Mouse (Mus musculus): Measurements from ENCODE around the gene Iqsec1.
A peak's percentile ranks its signal among the peaks of the same experiment; 100 is the strongest.

Iqsec1 gene

DNA sequence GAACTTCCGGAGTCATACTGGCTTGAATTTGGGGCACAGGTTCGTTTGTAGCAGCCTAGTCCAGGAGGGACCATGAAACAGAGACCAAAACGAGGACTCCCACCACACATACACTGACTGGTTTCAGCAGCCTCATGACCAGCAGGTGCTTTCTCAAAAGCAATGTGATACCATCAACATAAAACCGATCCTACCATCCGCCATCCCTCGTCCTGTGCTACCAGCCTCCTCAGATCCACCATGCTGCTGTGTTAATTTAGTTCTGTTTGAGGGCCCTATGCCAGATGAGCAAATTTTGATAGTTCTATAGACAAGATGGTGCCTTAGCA is 232.9 kb downstream of the Iqsec1 start:
- DNase-seq (ENCODE audit: low read depth, low spot score), result no peak

DNA sequence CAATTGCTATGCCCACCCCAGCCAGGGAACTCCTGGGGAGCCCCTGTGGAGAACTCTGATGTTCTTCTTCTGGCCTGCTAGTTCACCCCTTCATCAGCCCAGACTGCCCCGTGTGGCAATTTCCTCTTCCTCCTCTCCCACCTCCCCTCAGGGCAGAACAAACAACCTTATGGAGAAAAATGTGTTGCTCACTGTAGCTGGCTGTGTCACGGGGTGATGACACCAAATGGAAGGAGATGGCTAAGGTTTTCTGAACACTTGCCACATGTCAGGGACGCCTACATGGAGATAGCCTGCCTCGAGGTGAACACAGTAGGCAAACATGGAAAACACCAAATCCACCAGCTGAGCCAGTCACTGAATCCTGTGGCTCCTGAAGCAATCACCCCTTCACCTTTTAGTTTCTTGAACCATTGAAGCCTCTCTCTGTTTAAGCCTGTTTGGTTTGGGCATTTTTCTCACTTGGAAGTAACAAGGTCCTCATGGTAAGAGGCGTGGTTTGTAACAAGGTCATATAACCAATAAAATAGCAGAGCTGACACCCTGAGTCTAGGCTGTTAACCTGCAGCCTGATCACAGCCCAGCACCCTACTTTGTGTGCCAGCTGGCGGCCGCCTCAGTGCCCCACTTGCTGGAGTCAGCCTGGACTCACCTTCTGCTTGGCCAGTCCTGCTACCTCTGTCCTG is 233.4 kb downstream of the Iqsec1 start:
- DNase-seq (ENCODE audit: low read depth, low spot score), result no peak

DNA sequence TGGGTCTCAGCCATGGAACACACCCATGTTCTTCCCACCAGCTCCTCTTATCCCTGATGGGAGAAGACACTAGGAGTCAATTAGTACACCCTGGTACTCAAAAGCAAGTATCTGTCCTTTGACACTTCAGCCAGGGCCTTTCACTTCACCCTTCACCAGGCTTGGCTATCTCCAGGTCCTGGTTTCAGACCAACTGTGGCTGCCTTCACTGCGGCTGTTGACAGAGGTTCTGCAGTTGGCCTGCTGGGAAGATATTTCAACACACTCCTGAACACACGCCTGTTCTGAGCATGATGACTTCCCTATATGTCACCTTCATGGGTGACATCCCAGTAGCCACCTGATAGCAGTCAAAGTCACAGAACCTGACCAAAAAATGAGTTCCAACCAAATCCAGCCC is 234.4 kb downstream of the Iqsec1 start:
- DNase-seq (ENCODE audit: low read depth, low spot score), result no peak

DNA sequence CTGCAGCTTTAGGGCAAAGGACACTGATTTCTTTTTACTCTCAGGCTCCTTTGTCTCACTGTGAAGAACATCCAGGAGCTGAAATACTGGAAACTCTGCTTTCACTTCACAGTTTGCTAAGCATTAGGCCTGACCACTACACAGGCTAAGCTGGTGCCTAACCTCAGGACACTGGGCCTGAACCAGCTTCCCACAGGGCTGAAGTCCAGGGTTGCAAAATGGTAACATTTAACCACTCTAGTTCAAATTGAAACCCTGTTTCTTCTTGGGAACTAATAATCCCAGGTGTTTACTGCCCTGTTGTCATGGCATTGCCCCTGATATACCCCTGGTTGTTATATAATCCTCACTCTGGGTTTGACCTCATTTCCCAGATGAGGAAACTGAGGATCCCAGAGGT is 234.8 kb downstream of the Iqsec1 start:
- DNase-seq (ENCODE audit: low read depth, low spot score), result no peak

DNA sequence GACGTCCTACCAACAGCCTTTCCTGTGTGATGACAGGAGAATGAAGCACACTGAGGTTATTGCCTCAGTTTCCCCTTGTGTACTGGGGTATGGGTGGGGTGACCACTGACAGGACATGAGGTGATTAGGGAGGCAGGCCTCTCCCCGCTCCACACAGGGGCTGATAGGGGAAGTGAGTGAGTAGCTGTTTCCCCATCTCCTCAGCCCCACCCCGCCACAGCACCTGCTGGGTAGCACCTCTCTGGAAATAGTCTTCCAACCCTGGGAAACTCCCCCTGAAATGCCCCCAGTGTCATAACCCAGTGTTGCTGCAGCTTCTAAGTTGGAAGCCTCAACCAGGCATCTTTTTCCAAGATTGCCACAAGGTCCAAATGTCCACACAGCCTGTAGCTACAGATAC is 236.9 kb downstream of the Iqsec1 start:
- no peak for DNase-seq (ENCODE audit: low read depth, low spot score)

DNA sequence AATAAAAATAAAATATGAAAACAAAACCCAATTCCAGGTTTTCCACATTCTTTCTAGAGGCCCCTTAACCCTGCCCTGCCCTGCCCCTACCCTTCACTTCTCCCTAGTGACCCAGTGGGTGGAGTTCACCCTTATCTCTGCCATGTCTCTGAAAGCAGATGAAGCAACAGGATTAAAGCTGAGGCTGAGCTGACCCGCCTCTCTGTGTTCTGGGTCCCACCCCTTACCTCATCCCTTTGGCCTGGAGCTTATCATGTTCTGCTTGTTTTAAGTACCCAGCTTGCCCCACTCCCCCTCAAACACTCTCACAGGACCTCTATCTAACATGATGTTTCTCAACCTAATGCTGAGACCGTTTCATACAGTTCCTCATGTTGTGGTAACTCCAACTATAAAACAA is 238.4 kb downstream of the Iqsec1 start:
- no peak for DNase-seq (ENCODE audit: low read depth, low spot score)

DNA sequence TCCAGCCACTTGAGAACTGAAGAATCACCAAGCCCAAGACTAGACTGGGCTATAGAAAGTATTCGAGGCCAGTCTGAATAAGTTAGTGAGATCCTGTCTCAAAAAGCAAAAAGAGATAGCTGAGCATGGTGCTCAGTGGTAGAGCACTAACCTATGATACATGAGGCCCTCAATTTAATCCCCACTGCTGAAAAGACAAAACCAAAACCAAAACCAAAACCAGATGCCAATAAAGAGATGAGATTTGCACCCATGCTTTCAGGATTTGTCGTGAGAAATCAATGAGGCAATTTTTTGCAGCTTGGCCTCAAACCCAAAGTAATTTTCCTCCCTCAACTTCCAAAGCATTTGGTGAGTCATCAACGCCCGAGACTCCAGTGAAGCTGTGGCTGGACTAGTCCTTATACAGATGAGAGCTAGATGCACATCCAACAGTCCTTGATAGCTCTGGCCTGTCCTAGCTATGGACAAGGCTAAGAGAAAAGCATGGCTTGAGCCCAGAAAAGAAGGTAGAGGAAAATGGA is 239.0 kb downstream of the Iqsec1 start:
- DNase-seq (ENCODE audit: low read depth, low spot score), result no peak

DNA sequence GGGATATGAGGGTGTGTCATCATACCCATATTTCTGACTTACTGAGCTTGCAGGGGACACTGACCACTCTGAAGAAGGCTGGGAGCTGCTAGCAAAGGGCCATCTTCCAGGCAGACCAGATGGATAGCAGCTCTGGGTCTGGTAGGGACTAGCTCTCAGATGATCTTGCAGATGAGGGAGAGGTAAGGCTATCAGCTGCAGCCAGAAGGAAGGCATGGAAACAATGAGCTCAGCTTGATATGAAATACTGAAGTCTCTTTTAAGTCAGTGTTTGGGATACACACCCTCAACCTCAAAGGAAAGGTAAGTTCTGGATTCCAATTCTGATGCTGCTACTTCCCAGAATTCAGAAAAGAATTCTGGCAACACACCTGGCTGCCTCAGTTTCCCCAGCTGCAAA is 239.5 kb downstream of the Iqsec1 start:
- DNase-seq (ENCODE audit: low read depth, low spot score), result no peak

DNA sequence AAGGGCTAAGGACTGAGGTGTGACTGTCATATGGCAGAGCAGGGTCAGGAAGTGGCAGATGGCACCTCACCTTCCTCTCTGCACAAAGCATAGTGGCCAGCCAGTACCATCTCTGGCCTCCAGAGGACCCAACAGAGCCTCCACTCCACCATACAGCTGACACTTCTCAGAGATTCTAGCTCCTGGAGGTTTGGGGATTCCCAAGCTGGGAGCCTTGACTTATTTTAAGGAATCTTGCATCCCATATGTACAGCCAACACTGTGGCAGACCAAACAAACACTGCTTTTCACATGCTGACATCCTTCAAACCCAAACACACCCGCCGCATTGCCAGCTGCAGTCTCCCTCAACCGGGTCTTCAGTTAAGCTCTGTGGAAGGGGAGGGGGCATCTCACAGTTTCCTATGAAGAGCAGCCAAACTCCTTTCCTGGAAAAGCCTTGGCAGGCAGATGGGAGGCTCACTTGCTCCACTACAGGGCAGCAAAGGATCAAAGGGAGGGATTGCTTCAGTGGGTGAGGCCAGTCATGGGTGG is 242.1 kb downstream of the Iqsec1 start:
- DNase-seq (ENCODE audit: low read depth, low spot score), result no peak

DNA sequence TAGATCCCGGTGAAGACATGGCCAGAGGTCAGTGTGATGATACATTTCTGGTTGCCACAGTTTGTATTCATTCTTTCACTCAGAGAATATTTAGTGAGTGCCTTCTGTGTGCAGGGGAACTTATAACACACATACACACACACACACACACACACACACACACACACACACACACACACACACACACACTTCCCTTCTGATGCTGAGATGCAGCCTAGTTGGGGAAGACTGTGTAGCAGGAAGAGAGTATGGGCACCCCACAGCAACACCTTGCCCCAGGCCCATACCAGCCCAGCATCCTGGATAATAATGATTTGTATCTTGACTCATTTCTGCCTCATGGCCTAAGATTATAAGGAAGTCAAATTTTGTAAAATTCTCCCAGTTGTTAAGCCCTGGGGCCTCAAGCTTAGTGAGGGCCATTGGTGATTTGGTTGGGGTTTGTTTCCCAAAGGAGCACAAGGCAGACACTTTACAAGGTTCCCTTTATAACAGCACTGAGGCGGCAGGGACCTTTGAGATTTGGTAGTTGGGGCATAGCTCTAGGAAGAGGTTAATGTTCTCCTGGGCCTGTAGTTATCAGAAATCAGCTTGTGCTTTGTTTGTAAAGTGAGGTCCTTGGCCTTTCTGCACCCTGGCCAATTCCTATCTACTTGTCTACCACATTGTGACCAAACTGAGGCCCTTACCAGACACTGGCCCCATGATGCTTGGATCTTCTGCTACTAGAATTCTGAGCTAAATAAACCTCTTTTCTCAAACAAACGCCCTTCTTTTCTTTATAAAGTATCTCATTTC is 242.9 kb downstream of the Iqsec1 start:
- no peak for DNase-seq (ENCODE audit: low read depth, low spot score)

DNA sequence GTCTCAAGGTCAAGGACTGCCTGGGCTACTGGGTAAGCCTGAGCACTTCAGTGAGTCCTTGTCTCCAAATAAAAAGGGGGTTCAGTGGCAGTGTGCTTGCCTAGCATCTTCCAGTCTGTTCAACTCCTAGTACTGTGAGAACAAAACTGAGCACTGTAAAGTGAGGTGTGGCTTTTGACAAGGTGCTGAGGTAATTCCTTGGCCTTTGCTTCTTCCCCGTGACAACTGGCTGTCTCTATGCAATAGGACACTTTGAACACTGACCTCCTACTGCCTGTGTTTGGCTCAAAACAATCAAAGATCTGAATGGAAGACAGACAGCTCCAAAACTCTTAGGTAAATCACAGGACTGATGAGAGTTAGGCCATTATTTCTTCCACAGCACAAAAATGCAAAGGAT is 246.0 kb downstream of the Iqsec1 start:
- no peak for DNase-seq (ENCODE audit: low read depth, low spot score)

DNA sequence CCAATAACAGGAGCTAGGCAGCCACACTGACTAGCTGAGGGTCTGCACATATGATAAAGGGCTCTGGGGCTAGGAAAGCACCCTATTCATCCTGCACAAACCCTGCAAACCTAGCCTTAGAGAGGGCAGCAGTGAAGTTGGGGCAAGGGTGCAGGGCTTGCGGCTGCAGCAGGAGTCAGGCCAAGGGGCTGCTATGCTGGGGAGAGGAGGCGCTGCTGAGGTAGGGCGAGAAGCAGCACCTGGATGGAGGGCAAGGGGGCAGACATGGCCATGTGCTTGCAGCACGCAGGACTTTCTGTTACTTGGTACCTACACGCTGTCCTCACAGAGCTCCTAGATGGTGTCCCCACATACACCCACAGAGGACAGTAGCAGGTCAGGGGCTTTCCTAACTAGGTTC is 246.8 kb downstream of the Iqsec1 start:
- DNase-seq (ENCODE audit: low read depth, low spot score), result no peak

DNA sequence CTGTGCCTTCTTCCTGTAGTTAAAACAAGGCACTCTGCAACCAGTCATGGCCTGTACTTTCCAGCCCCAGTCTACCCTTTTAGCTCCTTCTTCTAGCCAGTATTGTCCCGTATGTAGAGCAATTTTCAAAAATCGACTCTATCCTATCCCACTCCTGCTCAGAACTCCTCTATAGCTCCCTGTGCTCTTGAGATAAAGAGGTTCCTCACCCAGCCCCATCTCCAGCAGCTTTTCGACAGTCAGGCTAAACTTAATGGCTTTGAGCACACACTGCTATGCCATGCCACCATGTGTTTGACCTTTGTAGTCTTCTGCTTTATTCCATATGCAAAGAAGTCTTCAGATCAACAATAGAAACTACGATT is 247.4 kb downstream of the Iqsec1 start:
- DNase-seq (ENCODE audit: low read depth, low spot score), result no peak

DNA sequence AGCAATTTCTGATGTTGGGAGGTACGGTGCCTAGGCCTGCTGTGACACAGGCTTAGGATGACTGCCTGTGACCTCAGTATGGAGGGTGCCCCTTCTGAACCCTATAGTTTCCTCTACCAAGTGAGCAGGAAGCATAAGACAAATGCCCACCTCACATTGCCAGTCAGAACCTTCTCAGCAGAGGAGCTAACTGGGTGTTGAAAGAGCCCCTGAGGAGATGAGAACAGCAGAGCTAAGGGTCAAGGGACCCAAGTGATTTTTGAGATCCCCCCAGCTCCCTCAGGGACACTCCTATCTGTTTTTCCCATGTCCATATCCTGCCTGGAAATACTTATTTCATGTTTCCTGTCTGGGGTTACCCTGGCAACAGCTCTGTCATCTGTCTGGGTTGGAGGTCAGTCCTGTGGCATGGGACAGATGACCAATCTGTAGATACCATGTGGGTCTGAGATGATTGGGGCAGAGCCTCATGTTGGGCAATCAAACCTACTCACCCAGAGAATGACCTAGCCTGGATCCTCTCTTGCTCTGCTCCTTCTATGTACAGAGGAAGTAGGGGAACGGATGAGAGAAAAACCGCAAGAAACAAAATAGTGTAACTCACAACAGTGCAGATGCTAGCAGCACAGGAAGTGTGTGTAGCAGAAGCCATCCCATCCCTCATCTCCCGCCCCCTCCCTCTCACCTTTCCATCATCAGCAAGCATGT is 248.0 kb downstream of the Iqsec1 start:
- no peak for DNase-seq (ENCODE audit: low read depth, low spot score)

DNA sequence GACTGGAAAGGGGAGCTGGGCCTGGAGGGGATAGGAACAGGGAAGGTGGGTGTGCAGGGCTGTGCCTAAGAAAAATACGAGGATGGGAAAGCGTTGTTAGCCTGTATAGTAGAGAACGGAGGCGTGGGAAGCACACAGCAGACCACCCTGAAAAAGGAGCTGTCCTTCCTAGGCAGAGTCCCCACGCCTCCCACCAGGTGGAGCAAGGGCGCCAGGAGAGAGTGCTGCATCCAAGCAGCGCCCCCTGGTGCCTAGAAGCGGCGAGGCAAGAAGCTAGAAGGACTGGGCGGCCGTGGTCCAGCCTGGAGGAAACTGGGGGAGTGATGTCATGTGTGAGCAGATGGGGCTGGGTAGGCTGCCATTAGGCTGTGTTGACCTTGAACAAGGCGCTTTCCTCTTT is 251.1 kb downstream of the Iqsec1 start:
- DNase-seq (ENCODE audit: low read depth, low spot score), result peak; percentile 96

DNA sequence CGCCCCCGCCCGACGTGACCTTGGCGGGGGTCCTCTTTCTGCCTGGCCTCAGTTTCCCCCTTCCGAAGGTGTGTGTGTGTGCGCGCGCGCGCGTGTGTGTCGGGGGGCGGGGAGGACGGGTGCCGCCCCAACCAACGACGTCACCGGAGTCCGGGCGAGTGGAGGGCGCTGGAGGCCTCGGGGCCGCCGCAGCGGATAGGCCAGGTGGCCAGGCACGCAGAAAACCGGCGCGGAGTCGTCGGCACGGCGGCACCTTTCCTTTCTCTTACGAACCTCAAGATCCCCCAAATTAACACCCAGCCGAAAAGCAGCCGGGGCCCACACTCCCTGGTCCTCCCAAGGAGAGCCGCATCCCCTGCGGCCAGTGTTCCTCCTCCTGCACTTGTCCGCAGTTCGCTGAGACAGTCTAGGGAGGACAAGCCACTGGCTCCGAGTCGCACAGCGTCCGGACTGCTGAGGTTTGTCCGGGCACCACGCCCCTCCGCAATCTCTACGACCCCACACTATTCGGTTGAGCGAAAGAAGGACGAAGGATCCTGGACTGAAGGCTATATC is 251.7 kb downstream of the Iqsec1 start:
- DNase-seq (ENCODE audit: low read depth, low spot score), result peak; percentile 58

DNA sequence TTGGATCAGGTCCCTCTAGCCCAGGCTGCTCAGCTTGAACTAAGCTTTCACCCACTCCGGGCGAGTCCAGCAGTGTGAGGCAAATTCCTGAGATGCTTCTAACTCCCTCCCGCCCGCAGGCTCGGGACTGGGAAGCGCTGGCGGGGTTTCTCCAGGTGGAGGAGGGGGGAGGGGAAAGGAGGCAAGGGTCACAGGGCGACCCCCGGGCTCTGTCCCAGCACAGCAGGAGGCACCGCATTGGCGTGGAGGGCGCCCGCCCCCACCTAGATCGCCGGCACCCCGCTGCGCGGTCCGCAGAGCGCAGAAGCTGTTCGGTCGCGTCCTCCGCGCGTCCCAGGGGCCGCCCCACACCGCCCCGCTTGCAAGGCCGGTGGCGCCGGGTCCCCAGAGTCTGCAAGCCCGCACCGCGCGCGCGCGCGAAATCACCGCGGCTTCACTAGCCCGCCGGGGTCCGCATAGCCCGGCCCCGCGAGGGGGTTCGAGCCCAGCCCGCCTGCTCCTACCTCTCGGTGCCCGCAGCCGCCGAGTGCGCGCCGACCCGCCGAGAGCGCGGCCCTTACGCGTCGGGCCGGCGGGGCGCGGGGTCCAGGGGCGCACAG is 252.3 kb downstream of the Iqsec1 start:
- peak; percentile 69 for DNase-seq (ENCODE audit: low read depth, low spot score)

DNA sequence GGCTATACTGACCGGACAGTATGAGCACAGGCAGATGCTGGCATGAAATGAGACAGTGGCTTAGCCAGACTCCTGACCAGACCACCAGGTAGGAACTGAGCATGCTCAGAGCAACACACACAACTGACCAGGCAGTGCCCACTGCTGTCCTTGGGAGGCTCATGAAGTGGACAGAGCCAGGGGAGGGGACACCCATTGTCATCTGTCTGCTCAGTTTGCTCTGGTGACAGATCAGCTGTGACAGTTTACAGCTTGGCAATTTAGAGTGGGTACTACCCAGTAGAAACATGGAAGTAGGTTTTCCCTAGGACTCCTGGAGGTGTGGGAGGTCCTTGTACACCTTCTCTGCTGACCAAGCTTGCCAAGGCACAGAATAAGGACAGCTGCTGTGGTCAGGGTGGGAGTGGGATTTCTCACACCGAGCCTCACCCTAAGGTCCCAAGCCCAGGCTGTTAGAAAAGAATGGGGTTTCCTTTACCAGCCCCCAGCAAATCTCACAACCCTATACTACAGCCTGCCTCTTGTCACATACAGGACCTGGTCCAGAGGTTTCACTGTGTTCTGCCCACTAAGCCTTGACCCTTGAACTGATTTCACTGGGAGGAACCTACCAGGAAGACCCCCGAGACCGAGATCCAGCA is 253.0 kb downstream of the Iqsec1 start:
- DNase-seq (ENCODE audit: low read depth, low spot score), result no peak

DNA sequence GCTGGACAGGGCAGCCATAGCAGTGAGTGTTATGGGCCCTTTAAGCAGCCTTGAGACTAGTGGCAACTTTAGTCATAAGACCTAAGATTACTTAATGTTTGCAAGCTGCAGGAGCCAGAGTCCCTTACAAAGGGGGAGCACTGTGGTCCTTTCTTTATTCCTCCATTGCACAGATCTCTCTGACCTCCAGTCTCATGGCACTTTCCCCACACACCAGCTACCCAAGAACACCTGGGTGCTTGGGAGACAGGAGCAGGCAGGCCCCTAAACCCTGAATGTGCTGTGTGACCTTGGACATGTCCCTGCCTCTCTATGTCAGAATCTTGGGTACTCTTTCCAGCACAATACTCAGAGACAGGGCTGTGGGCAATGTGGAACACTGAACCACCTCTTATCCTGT is 253.7 kb downstream of the Iqsec1 start:
- no peak for DNase-seq (ENCODE audit: low read depth, low spot score)

DNA sequence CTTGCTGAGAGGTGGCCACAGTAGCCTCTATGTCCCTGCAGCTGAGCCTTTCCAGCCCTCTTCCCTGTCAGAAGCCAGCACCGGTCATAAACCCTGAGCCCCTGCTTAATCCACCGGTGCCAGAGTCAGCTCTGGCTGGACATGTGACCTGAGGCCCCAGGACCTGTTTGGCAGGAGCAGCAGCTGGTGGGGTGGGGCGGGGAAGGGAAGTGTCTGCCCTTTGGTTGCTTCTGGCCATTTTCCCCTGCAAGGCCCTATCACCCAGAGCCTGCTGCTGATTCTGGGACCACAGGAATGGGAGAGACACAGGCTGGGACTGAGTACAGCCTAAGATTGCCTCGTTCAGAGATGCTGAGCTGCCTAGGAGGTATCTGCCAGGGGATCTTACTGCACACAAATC is 257.2 kb downstream of the Iqsec1 start:
- no peak for DNase-seq (ENCODE audit: low read depth, low spot score)

DNA sequence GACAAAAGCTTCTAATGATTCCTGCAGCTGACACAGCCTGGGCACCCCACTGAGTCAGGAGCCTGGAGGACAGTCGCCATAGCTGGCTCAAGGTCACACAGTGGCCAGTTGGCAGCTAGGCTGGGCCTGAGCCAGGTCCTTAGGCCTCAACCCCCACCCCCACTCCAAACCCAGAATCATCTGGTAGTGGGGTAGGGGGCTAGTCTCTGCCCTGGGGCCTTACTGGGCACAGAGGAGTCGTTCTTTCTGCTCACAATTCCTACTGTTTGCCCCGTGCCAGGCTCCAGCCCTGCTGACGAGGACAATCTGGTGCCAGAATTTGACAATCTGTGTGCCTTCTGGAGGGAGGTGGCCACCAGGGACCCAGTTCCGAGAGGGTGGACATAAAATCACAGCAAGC is 258.7 kb downstream of the Iqsec1 start:
- DNase-seq (ENCODE audit: low read depth, low spot score), result no peak

All from mesoderm, embryonic 11.5 days (tissue).